Mouse (Mus musculus): ENCODE data around the gene Camkmt. TPM values are rescaled to one million over a fixed set of nuclear protein-coding genes. Genes with fewer than 3 reads are reported as not detected.

Gene Camkmt
- polyA plus RNA-seq, 1 experiment from 2014 or later = 19.3 TPM

- no peaks in the 10 kb centered on the region for H3K27me3 ChIP-seq
- H3K9ac ChIP-seq (replicated peaks) = no peak overlapping the region
- no peak for ATAC-seq (replicated peaks)
- no peaks in the 10 kb centered on the region for H3K36me3 ChIP-seq
- WGBS = 72% methylated on average over 10 of the region's 10 CpGs
- no peak overlapping the region for H3K4me2 ChIP-seq (replicated peaks)
- H3K4me1 ChIP-seq = no peaks in the 10 kb centered on the region
- no peaks in the 10 kb centered on the region for H3K9me3 ChIP-seq
- H3K4me3 ChIP-seq = no peak overlapping the region
- H3K27ac ChIP-seq (replicated peaks) = no peak overlapping the region
Measured at GRCm38 (mm10) chr17:85353636-85354035, 263.3 kb downstream of the Camkmt start.

- no peak overlapping the region for H3K9ac ChIP-seq (replicated peaks)
- no peaks in the 10 kb centered on the region for H3K36me3 ChIP-seq
- WGBS = 91% methylated on average over 9 of the region's 9 CpGs
- no peaks in the 10 kb centered on the region for H3K27me3 ChIP-seq
- H3K4me3 ChIP-seq = no peak overlapping the region
- no peak for ATAC-seq (replicated peaks)
- no peak overlapping the region for H3K27ac ChIP-seq (replicated peaks)
- H3K4me2 ChIP-seq (replicated peaks) = no peak overlapping the region
- H3K9me3 ChIP-seq = no peaks in the 10 kb centered on the region
- no peaks in the 10 kb centered on the region for H3K4me1 ChIP-seq
Measured at GRCm38 (mm10) chr17:85355356-85355755, 265.0 kb downstream of the Camkmt start.

- WGBS = 92% methylated on average over 7 of the region's 7 CpGs
- Histone ChIP-seq H3K4me1 (peaks cover 9% of the 10 kb centered on the region), H3K36me3 (no peaks in the 10 kb centered on the region), H3K4me2 (replicated peaks) (no peak overlapping the region), H3K9me3 (no peaks in the 10 kb centered on the region), H3K9ac (replicated peaks) (no peak overlapping the region), H3K27me3 (0 out of 2 replicates have a peak, but pooled peaks cover under 1% of the 10 kb centered on the region), H3K4me3 (no peak overlapping the region), H3K27ac (replicated peaks) (no peak overlapping the region)
- no peak for ATAC-seq (replicated peaks)
Measured at GRCm38 (mm10) chr17:85361006-85361405, 270.7 kb downstream of the Camkmt start.

GRCm38 (mm10) chr17:85367319-85367718 lies 277.0 kb downstream of the Camkmt start:
- over 99% methylated on average over 5 of the region's 5 CpGs for WGBS
- Histone ChIP-seq H3K9ac (replicated peaks) (no peak overlapping the region), H3K27ac (replicated peaks) (no peak overlapping the region), H3K4me2 (replicated peaks) (no peak overlapping the region), H3K4me3 (no peak overlapping the region), H3K4me1 (peaks cover 16% of the 10 kb centered on the region), H3K9me3 (no peaks in the 10 kb centered on the region), H3K36me3 (no peaks in the 10 kb centered on the region), H3K27me3 (peaks cover 19% of the 10 kb centered on the region; the same call in 1 of the 2 replicates)
- ATAC-seq (replicated peaks) = no peak

- Histone ChIP-seq H3K27ac (replicated peaks) (no peak overlapping the region), H3K4me2 (replicated peaks) (no peak overlapping the region), H3K9ac (replicated peaks) (no peak overlapping the region), H3K36me3 (no peaks in the 10 kb centered on the region), H3K4me3 (no peak overlapping the region), H3K9me3 (no peaks in the 10 kb centered on the region), H3K27me3 (peaks cover 22% of the 10 kb centered on the region; the same call in 1 of the 2 replicates), H3K4me1 (peaks cover 14% of the 10 kb centered on the region)
- WGBS = 74% methylated on average over 8 of the region's 8 CpGs
- ATAC-seq (replicated peaks) = no peak
Measured at GRCm38 (mm10) chr17:85368776-85369175, 278.4 kb downstream of the Camkmt start.

- ATAC-seq (replicated peaks) = no peak
- no peaks in the 10 kb centered on the region for H3K9me3 ChIP-seq
- H3K27me3 ChIP-seq = peaks cover 21% of the 10 kb centered on the region; the same call in 1 of the 2 replicates
- no peak overlapping the region for H3K27ac ChIP-seq (replicated peaks)
- 92% methylated on average over 13 of the region's 13 CpGs for WGBS
- H3K4me2 ChIP-seq (replicated peaks) = no peak overlapping the region
- no peak overlapping the region for H3K9ac ChIP-seq (replicated peaks)
- no peaks in the 10 kb centered on the region for H3K36me3 ChIP-seq
- H3K4me3 ChIP-seq = no peak overlapping the region
- H3K4me1 ChIP-seq = peaks cover 19% of the 10 kb centered on the region
Measured at GRCm38 (mm10) chr17:85372076-85372475, 281.7 kb downstream of the Camkmt start.

GRCm38 (mm10) chr17:85372523-85372922 lies 282.2 kb downstream of the Camkmt start:
- Histone ChIP-seq H3K27me3 (peaks cover 21% of the 10 kb centered on the region; the same call in 1 of the 2 replicates), H3K4me1 (peaks cover 19% of the 10 kb centered on the region), H3K36me3 (no peaks in the 10 kb centered on the region), H3K4me2 (replicated peaks) (no peak overlapping the region), H3K4me3 (no peak overlapping the region), H3K9ac (replicated peaks) (no peak overlapping the region), H3K9me3 (no peaks in the 10 kb centered on the region), H3K27ac (replicated peaks) (no peak overlapping the region)
- no peak for ATAC-seq (replicated peaks)
- WGBS = 88% methylated on average over 7 of the region's 7 CpGs

- H3K27ac ChIP-seq (replicated peaks) = no peak overlapping the region
- no peak overlapping the region for H3K4me2 ChIP-seq (replicated peaks)
- H3K4me3 ChIP-seq = no peak overlapping the region
- peaks cover 19% of the 10 kb centered on the region for H3K4me1 ChIP-seq
- 48% methylated on average over 19 of the region's 19 CpGs for WGBS
- no peaks in the 10 kb centered on the region for H3K36me3 ChIP-seq
- H3K27me3 ChIP-seq = peaks cover 16% of the 10 kb centered on the region; the same call in 1 of the 2 replicates
- H3K9me3 ChIP-seq = no peaks in the 10 kb centered on the region
- H3K9ac ChIP-seq (replicated peaks) = no peak overlapping the region
- no peak for ATAC-seq (replicated peaks)
Measured at GRCm38 (mm10) chr17:85374100-85374833, 283.9 kb downstream of the Camkmt start.

GRCm38 (mm10) chr17:85374834-85375176 lies 284.5 kb downstream of the Camkmt start:
- ATAC-seq (replicated peaks) = no peak
- H3K9ac ChIP-seq (replicated peaks) = no peak overlapping the region
- H3K4me1 ChIP-seq = peaks cover 19% of the 10 kb centered on the region
- WGBS = 76% methylated on average over 8 of the region's 8 CpGs
- peaks cover 16% of the 10 kb centered on the region; the same call in 1 of the 2 replicates for H3K27me3 ChIP-seq
- H3K36me3 ChIP-seq = no peaks in the 10 kb centered on the region
- no peaks in the 10 kb centered on the region for H3K9me3 ChIP-seq
- H3K4me3 ChIP-seq = no peak overlapping the region
- H3K4me2 ChIP-seq (replicated peaks) = no peak overlapping the region
- no peak overlapping the region for H3K27ac ChIP-seq (replicated peaks)

- peaks cover 12% of the 10 kb centered on the region; the same call in 1 of the 2 replicates for H3K27me3 ChIP-seq
Measured at GRCm38 (mm10) chr17:85375523-85375922, 285.2 kb downstream of the Camkmt start.

GRCm38 (mm10) chr17:85377496-85377895 lies 287.1 kb downstream of the Camkmt start:
- no peaks in the 10 kb centered on the region for H3K9me3 ChIP-seq
- WGBS = 78% methylated on average over 8 of the region's 8 CpGs
- ATAC-seq (replicated peaks) = no peak
- no peak overlapping the region for H3K4me3 ChIP-seq
- peaks cover 3% of the 10 kb centered on the region; the same call in 1 of the 2 replicates for H3K27me3 ChIP-seq
- no peak overlapping the region for H3K9ac ChIP-seq (replicated peaks)
- no peak overlapping the region for H3K4me2 ChIP-seq (replicated peaks)
- H3K4me1 ChIP-seq = peaks cover 30% of the 10 kb centered on the region
- no peaks in the 10 kb centered on the region for H3K36me3 ChIP-seq
- no peak overlapping the region for H3K27ac ChIP-seq (replicated peaks)

More at GRCm38 (mm10) chr17:85375523-85375922, 285.2 kb downstream of the Camkmt start:
- 42% methylated on average over 10 of the region's 10 CpGs for WGBS
- H3K9ac ChIP-seq (replicated peaks) = no peak overlapping the region
- no peaks in the 10 kb centered on the region for H3K36me3 ChIP-seq
- peaks cover 19% of the 10 kb centered on the region for H3K4me1 ChIP-seq
- no peaks in the 10 kb centered on the region for H3K9me3 ChIP-seq
- H3K4me2 ChIP-seq (replicated peaks) = no peak overlapping the region
- no peak overlapping the region for H3K4me3 ChIP-seq
- no peak overlapping the region for H3K27ac ChIP-seq (replicated peaks)
- no peak for ATAC-seq (replicated peaks)

- Histone ChIP-seq H3K27ac (replicated peaks) (no peak overlapping the region), H3K36me3 (no peaks in the 10 kb centered on the region), H3K27me3 (peaks cover 2% of the 10 kb centered on the region; the same call in 1 of the 2 replicates), H3K4me2 (replicated peaks) (no peak overlapping the region), H3K9me3 (no peaks in the 10 kb centered on the region), H3K4me1 (peaks cover 29% of the 10 kb centered on the region), H3K9ac (replicated peaks) (no peak overlapping the region), H3K4me3 (no peak overlapping the region)
- 92% methylated on average over 7 of the region's 7 CpGs for WGBS
- no peak for ATAC-seq (replicated peaks)
Measured at GRCm38 (mm10) chr17:85379101-85379500, 288.7 kb downstream of the Camkmt start.
